Mouse (Mus musculus) liver, adult 2 months (tissue): Measurements from ENCODE around the gene Col8a1. TPM values are rescaled to one million over a fixed set of nuclear protein-coding genes. Genes with fewer than 3 reads are reported as not detected.

Experiments
- DNase-seq: peaks from one replicate; pipeline ENCODE4 v3.0.0-alpha.2; 2011; ENCODE audit warnings: low read depth, low spot score; ENCODE audit errors: extremely low read depth
- H3K27ac ChIP-seq: fragments of 200-500 bp; replicated peaks from 2 replicates; pipeline ENCODE4 v1.5.1; 2012; ENCODE audit warnings: low read depth, mild to moderate bottlenecking, control low read depth, inconsistent platforms, low read length; ENCODE audit not compliant: insufficient read depth
- H3K27me3 ChIP-seq: fragments of 200-500 bp; 2 replicates; pipeline ENCODE4 v1.6.1; 2012; ENCODE audit warnings: mild to moderate bottlenecking, moderate library complexity, low read length, inconsistent platforms; ENCODE audit not compliant: control insufficient read depth, insufficient read depth
- H3K36me3 ChIP-seq: fragments of 200-500 bp; 2 replicates; pipeline ENCODE4 v1.6.1; 2012; ENCODE audit warnings: low read length, inconsistent platforms; ENCODE audit not compliant: control insufficient read depth, insufficient read depth
- H3K4me1 ChIP-seq: fragments of 200-500 bp; 2 replicates; pipeline ENCODE4 v1.6.1; 2011; ENCODE audit warnings: low read length; ENCODE audit not compliant: control insufficient read depth, insufficient read depth
- H3K4me3 ChIP-seq: fragments of 200-500 bp; 2 replicates; pipeline ENCODE4 v1.5.1; 2011; ENCODE audit warnings: low read depth, mild to moderate bottlenecking, control low read depth, low read length, moderate library complexity; ENCODE audit not compliant: insufficient read depth
- H3K79me2 ChIP-seq: fragments of 200-500 bp; 2 replicates; pipeline ENCODE4 v1.6.1; 2012; ENCODE audit warnings: inconsistent platforms, mild to moderate bottlenecking, low read length, moderate library complexity; ENCODE audit not compliant: control insufficient read depth, insufficient read depth
- H3K9ac ChIP-seq: fragments of 200-500 bp; 2 replicates; pipeline ENCODE4 v1.6.1; 2012; ENCODE audit warnings: low read depth, mild to moderate bottlenecking, control low read depth, inconsistent platforms, low read length
- CTCF ChIP-seq: fragments of 200-500 bp; IDR thresholded peaks from 2 replicates; pipeline ENCODE4 v1.5.1; 2011; ENCODE audit warnings: low read depth, low read length, control low read depth
- POLR2A ChIP-seq: fragments of 200-500 bp; IDR thresholded peaks from 2 replicates; pipeline ENCODE4 v1.6.1; 2011; ENCODE audit warnings: low read length, control low read depth; ENCODE audit not compliant: insufficient read depth; ENCODE audit errors: extremely low read depth
- WGBS: fragments of 180-500 bp; shearing (Covaris S2); methylation state at CpG from one replicate; pipeline ENCODE4 v1.1.7; 2018; 5-methylcytosine and 5-hydroxymethylcytosine counted together
- polyA plus RNA-seq: library from polyadenylated mRNA; depleted of rRNA; stranded (reverse); fragments of >200 nt; gene quantifications from 2 replicates; pipeline ENCODE4 v1.2.3, GENCODE M21; 2012
- total RNA-seq: library from RNA; depleted of rRNA; stranded (reverse); fragments of >200 nt; gene quantifications from 2 replicates; pipeline ENCODE4 v1.2.3, GENCODE M21; 2014

Gene Col8a1
- total and polyA plus RNA-seq, 2 experiments, result 0.06 to 0.37 TPM

DNA sequence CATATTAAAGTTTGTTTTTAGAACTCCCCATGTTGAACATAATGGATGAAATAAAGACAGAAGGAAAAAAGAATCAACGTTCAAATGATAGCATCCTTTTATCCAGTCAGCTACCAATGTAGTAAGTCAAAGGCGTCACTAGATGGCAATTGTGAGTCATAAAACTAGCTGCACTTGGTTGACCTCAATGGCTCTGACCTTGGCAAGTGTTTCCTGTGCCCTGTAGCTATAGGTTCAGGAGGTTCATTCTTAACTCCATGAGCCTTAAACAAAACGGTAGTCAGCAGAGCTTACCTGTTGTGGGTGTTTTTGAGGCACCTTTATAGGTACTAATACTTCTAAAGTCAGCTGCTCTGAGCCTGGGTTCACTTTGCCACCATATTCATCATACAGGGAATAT is 85.2 kb downstream of the Col8a1 start:
- 8% methylated on average over 3 of the region's 3 CpGs for WGBS
- Histone ChIP-seq H3K9ac (no peak overlapping the region), H3K79me2 (no peaks in the 10 kb centered on the region), H3K4me1 (no peaks in the 10 kb centered on the region), H3K36me3 (no peaks in the 10 kb centered on the region), H3K27ac (no peak overlapping the region), H3K27me3 (no peaks in the 10 kb centered on the region), H3K4me3 (no peak overlapping the region)
- TF ChIP-seq POLR2A (no peak), CTCF (peak; percentile 38)
- peak; percentile 48 for DNase-seq

GRCm38 (mm10) chr16:57662661-57663060 is 91.9 kb downstream of the Col8a1 start:
- DNase-seq, result peak; percentile 16
- no peaks in the 10 kb centered on the region for H3K4me1 ChIP-seq
- no peak overlapping the region for H3K27ac ChIP-seq
- no peak overlapping the region for H3K4me3 ChIP-seq
- 57% methylated on average over 3 of the region's 3 CpGs for WGBS
- no peaks in the 10 kb centered on the region for H3K79me2 ChIP-seq
- H3K9ac ChIP-seq, result no peak overlapping the region
- no peaks in the 10 kb centered on the region for H3K36me3 ChIP-seq
- no peaks in the 10 kb centered on the region for H3K27me3 ChIP-seq
- TF ChIP-seq CTCF (no peak), POLR2A (no peak)

GRCm38 (mm10) chr16:57649888-57650287 is 104.6 kb downstream of the Col8a1 start:
- peak; percentile 7 for DNase-seq

DNA sequence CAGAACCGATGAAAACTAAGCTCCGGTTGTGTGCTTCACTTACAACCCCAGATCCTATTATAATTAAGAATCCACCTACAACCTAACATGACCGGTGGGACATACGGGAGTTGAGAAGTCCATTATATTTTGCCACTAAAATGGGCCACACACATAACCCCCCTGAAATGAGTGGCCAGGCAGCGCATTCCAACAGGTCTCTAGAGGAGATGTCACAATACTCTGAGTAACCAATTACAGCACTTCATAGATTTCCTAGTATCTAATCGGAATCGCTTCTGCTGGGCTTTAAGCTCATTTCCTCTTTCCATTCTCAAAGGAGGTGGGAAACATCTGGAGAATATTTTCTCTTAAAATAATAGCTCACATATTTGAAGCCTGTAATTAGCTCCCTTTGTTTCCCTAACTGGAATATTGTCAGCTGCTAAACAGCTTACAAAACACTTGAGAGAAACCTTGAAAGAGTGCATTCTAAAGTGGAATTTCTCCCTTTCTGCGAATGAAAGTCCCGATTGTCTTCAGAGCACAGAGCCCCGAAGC is 113.1 kb downstream of the Col8a1 start:
- H3K27ac ChIP-seq, result no peak overlapping the region
- H3K36me3 ChIP-seq, result no peaks in the 10 kb centered on the region
- no peak overlapping the region for H3K4me3 ChIP-seq
- no peak for DNase-seq
- H3K27me3 ChIP-seq, result no peaks in the 10 kb centered on the region
- TF ChIP-seq CTCF, result no peak
- TF ChIP-seq POLR2A, result no peak
- WGBS, result 80% methylated on average over 10 of the region's 10 CpGs
- no peaks in the 10 kb centered on the region for H3K4me1 ChIP-seq
- H3K79me2 ChIP-seq, result no peaks in the 10 kb centered on the region
- H3K9ac ChIP-seq, result no peak overlapping the region

More at GRCm38 (mm10) chr16:57649888-57650287, 104.6 kb downstream of the Col8a1 start:
- Histone ChIP-seq H3K79me2 (no peaks in the 10 kb centered on the region), H3K27ac (no peak overlapping the region), H3K9ac (no peak overlapping the region), H3K36me3 (no peaks in the 10 kb centered on the region), H3K27me3 (peaks cover 2% of the 10 kb centered on the region; the same call in 1 of the 2 replicates), H3K4me1 (no peaks in the 10 kb centered on the region), H3K4me3 (no peak overlapping the region)
- TF ChIP-seq CTCF (no peak), POLR2A (no peak)
- WGBS, result 24% methylated on average over 2 of the region's 2 CpGs

- Histone ChIP-seq H3K36me3 (no peaks in the 10 kb centered on the region), H3K79me2 (no peaks in the 10 kb centered on the region), H3K27ac (no peak overlapping the region), H3K4me1 (no peaks in the 10 kb centered on the region), H3K27me3 (no peaks in the 10 kb centered on the region), H3K9ac (no peak overlapping the region), H3K4me3 (no peak overlapping the region)
- 40% methylated on average over 5 of the region's 5 CpGs for WGBS
- no peak for DNase-seq
- TF ChIP-seq CTCF (no peak), POLR2A (no peak)
Observed at GRCm38 (mm10) chr16:57634766-57635165, 119.8 kb downstream of the Col8a1 start.

- Histone ChIP-seq H3K79me2 (no peaks in the 10 kb centered on the region), H3K27ac (no peak overlapping the region), H3K27me3 (no peaks in the 10 kb centered on the region), H3K4me3 (no peak overlapping the region), H3K36me3 (no peaks in the 10 kb centered on the region), H3K4me1 (no peaks in the 10 kb centered on the region), H3K9ac (no peak overlapping the region)
- whole genome bisulfite sequencing, result 8% methylated on average over 6 of the region's 6 CpGs
- peak; percentile 44 for DNase-seq
- TF ChIP-seq POLR2A (no peak), CTCF (peak; percentile 85)
Observed at GRCm38 (mm10) chr16:57634191-57634590, 120.3 kb downstream of the Col8a1 start.
